Mouse (Mus musculus): ENCODE measurements around the gene Neurl3. TPM values are rescaled to one million over a fixed set of nuclear protein-coding genes. Genes with fewer than 3 reads are reported as not detected.

The Neurl3 gene
- polyA plus RNA-seq, 1 experiment from 2014 or later, result 1.6 TPM

DNA sequence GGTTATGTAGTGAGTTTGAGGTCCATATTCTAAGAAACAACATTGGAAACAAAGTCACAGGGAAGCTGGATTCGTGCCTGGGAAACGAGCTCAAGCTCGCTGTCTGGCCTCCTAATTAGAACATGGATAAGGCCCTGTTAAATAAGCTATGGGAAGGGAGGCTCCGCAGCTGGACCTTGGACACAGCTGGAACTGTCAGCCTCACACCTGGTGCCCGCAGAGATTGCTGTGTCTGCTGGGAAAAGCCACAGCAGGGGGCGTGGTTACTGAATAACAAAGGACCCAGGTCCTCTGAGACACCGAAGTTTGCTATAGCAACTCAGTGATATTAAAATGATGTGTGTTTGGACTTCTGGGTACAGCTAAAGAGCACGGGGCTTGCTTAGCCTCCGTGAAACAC lies 23.1 kb downstream of the Neurl3 start:
- H3K27me3 ChIP-seq, result peaks cover 5% of the 10 kb centered on the region; the same call in 1 of the 2 replicates
- H3K27ac ChIP-seq (replicated peaks), result no peak overlapping the region
- ATAC-seq (ENCODE audit: low FRiP score, low read depth), result no peak
- WGBS, result 5% methylated on average over 9 of the region's 9 CpGs
- no peak overlapping the region for H3K4me3 ChIP-seq
- H3K9ac ChIP-seq, result no peak overlapping the region
- H3K36me3 ChIP-seq, result no peaks in the 10 kb centered on the region
- no peak overlapping the region for H3K4me2 ChIP-seq
- peaks cover 15% of the 10 kb centered on the region for H3K4me1 ChIP-seq (replicated peaks)
- no peaks in the 10 kb centered on the region for H3K9me3 ChIP-seq

DNA sequence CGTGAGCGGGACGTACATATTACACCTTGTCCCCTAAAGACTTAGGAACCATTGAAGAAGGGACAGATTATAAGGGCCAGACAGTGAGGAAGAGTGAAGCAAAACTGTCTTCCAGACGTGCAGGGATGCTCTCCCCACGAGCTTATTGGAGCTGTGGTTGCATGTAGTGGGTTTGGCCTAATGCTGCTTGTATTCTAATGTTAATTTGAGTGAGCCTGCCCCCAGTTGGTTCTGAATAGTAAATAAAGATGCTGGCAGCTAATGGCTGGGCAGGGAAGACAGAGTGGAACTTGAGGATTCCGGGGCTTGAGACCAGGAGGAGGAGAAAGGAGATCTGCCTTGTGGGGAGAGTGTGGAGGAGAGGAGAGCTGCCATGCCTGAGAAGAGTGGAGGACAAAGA lies 27.8 kb downstream of the Neurl3 start:
- H3K36me3 ChIP-seq, result no peaks in the 10 kb centered on the region
- no peaks in the 10 kb centered on the region for H3K27me3 ChIP-seq
- H3K4me3 ChIP-seq, result no peak overlapping the region
- 47% methylated on average over 6 of the region's 6 CpGs for WGBS
- peaks cover 19% of the 10 kb centered on the region for H3K4me1 ChIP-seq (replicated peaks)
- no peaks in the 10 kb centered on the region for H3K9me3 ChIP-seq
- ATAC-seq (ENCODE audit: low FRiP score, low read depth), result no peak
- no peak overlapping the region for H3K27ac ChIP-seq (replicated peaks)
- no peak overlapping the region for H3K9ac ChIP-seq
- H3K4me2 ChIP-seq, result no peak overlapping the region

DNA sequence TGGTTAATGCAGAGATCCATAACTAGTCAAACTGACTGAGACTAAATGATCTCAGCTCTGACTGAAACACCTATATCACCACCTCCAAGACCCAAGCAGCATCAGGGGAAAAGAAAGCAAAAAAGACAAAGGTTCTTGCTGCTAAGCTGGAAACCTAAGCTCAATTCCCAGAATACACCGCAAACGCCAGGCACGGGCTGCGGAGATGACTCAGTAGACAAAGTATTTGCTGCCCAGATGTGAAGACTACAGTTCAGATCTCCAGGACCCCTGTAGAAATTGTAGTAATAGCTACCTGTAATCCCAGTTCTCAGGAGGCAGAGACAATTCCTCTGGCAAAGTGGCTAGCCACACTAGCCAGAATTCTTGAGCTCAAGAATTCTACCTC lies 29.7 kb downstream of the Neurl3 start:
- no peak overlapping the region for H3K4me3 ChIP-seq

DNA sequence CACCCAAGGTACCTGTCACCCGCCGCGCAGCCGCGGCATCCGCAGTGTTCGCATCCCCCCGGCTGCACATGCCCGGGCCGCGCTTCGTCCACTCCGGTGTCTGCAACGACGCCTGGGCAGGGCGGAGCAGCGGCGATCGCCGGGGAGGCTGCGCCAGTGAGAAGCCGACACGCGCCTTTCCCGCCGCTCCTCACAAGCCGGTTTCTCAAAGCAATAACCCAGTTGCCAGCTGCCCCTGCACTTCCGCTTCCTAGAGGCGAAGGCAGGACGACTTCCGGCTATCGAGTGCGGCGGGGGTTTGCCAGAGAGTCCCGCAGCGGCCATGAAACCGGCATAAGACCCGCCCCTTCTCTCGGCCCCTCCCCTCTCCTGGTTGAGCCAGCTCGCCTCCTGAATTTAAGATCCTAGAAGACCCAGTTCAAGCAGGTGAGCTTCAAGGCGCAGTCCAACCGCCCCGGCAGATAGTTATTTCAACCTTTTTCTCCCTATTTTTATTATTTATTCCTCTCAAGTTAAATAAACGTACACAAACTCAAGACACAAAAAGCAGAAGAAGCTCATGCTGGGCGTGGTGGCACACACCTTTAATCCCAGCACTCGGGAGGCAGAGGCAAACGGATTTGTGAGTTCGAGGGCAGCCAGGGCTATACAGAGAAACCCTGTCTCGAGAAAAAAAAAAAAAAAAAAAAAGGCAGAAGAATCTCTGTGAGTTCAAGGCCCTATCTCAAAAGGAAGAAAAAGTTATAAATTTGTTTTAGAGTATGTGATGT lies 30.2 kb downstream of the Neurl3 start, which contains the start of gene Uggt1:
Gene Uggt1 (minus strand): TSS at position 663 of the 770 bp plus-strand sequence.
- WGBS, result 3% methylated on average over 48 of the region's 49 CpGs
- peak within 1 kb of the TSS; percentile 80 for H3K27ac ChIP-seq (replicated peaks)
- no peaks in the 10 kb centered on the region for H3K9me3 ChIP-seq
- no peaks in the 10 kb centered on the region for H3K36me3 ChIP-seq
- peaks cover 21% of the 10 kb centered on the region for H3K4me1 ChIP-seq (replicated peaks)
- H3K27me3 ChIP-seq, result no peaks in the 10 kb centered on the region
- peak within 1 kb of the TSS; percentile 65 for H3K4me3 ChIP-seq
- peak; percentile 98 for ATAC-seq (ENCODE audit: low FRiP score, low read depth)
- H3K4me2 ChIP-seq, result peak within 1 kb of the TSS; percentile 74
- peak within 1 kb of the TSS; percentile 64 for H3K9ac ChIP-seq

More for the DNA sequence above, 29.7 kb downstream of the Neurl3 start:
- Histone ChIP-seq H3K9me3 (no peaks in the 10 kb centered on the region), H3K36me3 (no peaks in the 10 kb centered on the region), H3K4me1 (replicated peaks) (peaks cover 21% of the 10 kb centered on the region), H3K27ac (replicated peaks) (0 out of 2 replicates have a peak overlapping the region, but pooled peaks have one; percentile 80), H3K27me3 (no peaks in the 10 kb centered on the region), H3K9ac (no peak overlapping the region; the same call in 1 of the 2 replicates), H3K4me2 (peak overlapping the region; percentile 74)
- WGBS, result 88% methylated on average over 4 of the region's 4 CpGs
- ATAC-seq (ENCODE audit: low FRiP score, low read depth), result no peak

DNA sequence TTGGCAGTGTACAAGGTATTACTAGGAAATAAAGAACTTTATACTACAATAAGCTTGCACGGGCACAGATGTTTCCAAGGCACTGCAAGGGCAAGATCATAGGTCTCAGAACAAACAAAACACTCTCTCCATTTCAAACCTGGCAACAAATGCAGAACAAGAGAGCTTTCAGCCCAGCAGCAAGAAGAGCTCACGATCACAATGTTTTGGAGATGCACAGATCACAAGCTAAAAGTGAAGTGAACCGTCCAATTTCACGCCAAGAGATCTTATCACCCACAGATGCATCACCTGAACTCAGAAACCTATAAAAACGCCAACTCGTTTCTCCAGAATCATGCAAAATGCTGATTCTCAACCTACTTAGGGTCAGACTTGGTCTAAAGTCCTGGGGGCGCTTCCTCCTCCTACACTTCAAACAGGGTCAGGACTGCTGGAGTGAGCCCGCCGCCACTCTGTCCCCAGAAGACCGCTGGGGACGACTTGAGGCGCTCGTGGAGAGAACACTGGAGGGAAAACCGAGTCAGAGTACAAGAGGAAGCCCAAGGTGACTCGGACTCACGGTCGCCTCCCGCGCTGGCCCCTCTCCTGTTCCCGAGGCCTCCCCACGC lies 30.9 kb downstream of the Neurl3 start:
- peak overlapping the region; percentile 80 for H3K27ac ChIP-seq (replicated peaks)
- H3K9me3 ChIP-seq, result no peaks in the 10 kb centered on the region
- no peaks in the 10 kb centered on the region for H3K36me3 ChIP-seq
- WGBS, result 2% methylated on average over 20 of the region's 21 CpGs
- H3K4me3 ChIP-seq, result peak overlapping the region; percentile 65
- no peak for ATAC-seq (ENCODE audit: low FRiP score, low read depth)
- H3K27me3 ChIP-seq, result no peaks in the 10 kb centered on the region
- H3K4me2 ChIP-seq, result peak overlapping the region; percentile 74
- H3K4me1 ChIP-seq (replicated peaks), result peaks cover 21% of the 10 kb centered on the region
- H3K9ac ChIP-seq, result peak overlapping the region; percentile 64

DNA sequence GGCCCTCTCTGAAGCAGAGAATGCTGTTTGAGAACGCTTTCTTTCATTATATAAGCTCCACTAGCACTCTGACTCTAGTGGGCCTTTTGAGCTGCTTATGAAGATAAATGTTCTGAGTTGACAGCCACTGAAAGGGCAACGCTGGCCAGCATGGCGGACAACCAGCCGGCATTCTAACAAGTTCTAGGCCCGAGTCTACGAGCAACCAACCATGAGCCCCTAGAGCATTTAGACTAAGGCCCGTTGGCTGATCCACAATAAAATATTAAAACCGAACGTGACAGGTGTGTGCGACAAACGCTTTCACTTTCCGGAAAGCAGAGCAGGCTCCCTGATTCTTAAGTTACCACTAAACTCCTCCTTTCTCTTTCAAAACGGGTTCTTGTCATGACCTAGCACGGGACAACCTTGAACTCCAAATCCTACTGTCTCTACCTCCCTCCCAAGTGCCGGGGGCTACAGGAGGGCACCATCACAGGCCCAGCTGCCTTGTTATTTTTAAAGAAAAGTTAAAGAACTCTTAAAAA lies 32.5 kb downstream of the Neurl3 start:
- Histone ChIP-seq H3K9ac (no peak overlapping the region), H3K36me3 (no peaks in the 10 kb centered on the region), H3K27ac (replicated peaks) (no peak overlapping the region), H3K27me3 (no peaks in the 10 kb centered on the region), H3K4me1 (replicated peaks) (peaks cover 21% of the 10 kb centered on the region), H3K9me3 (no peaks in the 10 kb centered on the region), H3K4me2 (no peak overlapping the region), H3K4me3 (no peak overlapping the region)
- ATAC-seq (ENCODE audit: low FRiP score, low read depth), result no peak
- 81% methylated on average over 15 of the region's 15 CpGs for WGBS

DNA sequence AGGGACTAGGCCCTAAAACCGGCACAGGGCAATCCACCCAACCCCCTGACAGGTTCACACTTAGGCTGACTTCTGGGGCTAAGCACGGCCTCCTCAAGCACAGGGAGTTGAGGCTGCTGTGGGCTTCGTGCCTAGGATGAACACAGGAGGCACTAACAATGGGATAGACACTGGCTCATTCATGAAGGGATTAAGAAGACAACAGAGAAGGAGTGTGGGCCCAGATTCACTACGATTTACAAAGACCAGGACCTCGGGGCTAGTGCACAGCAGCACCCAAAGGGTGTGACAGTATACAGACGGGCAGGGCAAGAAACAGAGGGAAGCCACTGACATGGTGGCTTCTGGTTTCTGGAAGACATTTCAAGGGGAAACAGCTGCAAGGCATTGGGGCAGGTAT lies 34.3 kb downstream of the Neurl3 start:
- no peak overlapping the region for H3K27ac ChIP-seq (replicated peaks)
- H3K9ac ChIP-seq, result no peak overlapping the region
- no peak overlapping the region for H3K4me3 ChIP-seq
- no peaks in the 10 kb centered on the region for H3K9me3 ChIP-seq
- no peak for ATAC-seq (ENCODE audit: low FRiP score, low read depth)
- no peaks in the 10 kb centered on the region for H3K27me3 ChIP-seq
- 59% methylated on average over 6 of the region's 6 CpGs for WGBS
- peaks cover 21% of the 10 kb centered on the region for H3K4me1 ChIP-seq (replicated peaks)
- H3K36me3 ChIP-seq, result no peaks in the 10 kb centered on the region
- H3K4me2 ChIP-seq, result no peak overlapping the region

DNA sequence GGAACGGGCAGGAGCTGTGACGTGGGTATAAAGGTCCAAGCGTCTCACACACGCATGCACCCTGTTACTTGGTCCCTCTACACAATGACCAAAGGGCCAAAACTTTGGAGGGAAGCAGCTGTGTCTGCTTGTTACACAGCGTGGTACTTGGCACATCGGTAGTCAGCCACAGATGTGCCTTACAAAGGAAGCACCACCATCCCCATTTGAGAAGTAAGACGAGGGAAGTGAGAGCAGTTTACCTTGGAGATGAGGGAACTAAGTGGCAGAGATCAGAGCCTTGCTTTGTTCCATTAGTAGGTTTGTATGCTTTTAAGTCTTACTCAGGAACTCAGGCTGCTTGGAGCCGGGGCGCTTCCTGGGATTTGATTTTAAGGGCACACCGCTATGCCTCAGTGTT lies 35.1 kb downstream of the Neurl3 start:
- Histone ChIP-seq H3K4me2 (no peak overlapping the region), H3K27me3 (no peaks in the 10 kb centered on the region), H3K36me3 (0 out of 2 replicates have a peak, but pooled peaks cover 2% of the 10 kb centered on the region), H3K27ac (replicated peaks) (no peak overlapping the region), H3K4me1 (replicated peaks) (peaks cover 21% of the 10 kb centered on the region), H3K9me3 (no peaks in the 10 kb centered on the region), H3K4me3 (no peak overlapping the region), H3K9ac (no peak overlapping the region)
- no peak for ATAC-seq (ENCODE audit: low FRiP score, low read depth)
- 92% methylated on average over 10 of the region's 10 CpGs for WGBS

GRCm38 (mm10) chr1:36235855-36236254 lies 38.6 kb downstream of the Neurl3 start:
- no peaks in the 10 kb centered on the region for H3K27me3 ChIP-seq
- ATAC-seq (ENCODE audit: low FRiP score, low read depth), result no peak
- no peak overlapping the region for H3K4me2 ChIP-seq
- H3K36me3 ChIP-seq, result peaks cover 22% of the 10 kb centered on the region
- no peaks in the 10 kb centered on the region for H3K9me3 ChIP-seq
- H3K4me3 ChIP-seq, result no peak overlapping the region
- no peak overlapping the region for H3K27ac ChIP-seq (replicated peaks)
- no peaks in the 10 kb centered on the region; the same call in 1 of the 2 replicates for H3K4me1 ChIP-seq (replicated peaks)
- no peak overlapping the region for H3K9ac ChIP-seq
- 96% methylated on average over 2 of the region's 2 CpGs for WGBS

DNA sequence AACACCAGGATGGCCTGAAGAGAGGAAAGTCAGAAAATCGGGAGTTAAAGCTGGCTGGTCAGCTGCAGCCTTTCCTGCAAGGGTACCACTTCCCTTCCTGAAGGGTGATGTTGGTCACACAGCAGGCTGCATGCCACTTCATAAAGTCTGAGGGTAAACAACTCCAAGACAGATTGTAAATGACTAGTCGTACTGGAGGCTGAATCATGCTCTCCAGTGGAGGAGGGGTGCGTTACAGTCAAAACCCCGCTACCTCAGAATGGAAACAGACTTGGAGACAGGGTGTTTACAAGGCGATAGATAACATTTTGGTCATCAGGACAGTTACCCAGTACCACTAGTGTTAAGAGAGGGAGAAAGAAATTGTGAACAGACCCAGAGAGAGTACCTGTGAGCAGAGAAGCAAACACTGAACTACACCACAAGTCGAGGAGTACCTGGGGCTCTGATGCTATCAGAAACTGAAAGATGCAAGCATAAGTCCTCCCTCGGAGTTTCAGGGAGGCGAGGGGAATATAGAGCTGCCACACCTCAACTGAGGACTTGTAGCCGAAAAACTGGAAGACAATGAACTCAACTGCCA lies 39.3 kb downstream of the Neurl3 start:
- Histone ChIP-seq H3K4me2 (no peak overlapping the region), H3K4me3 (no peak overlapping the region), H3K9ac (no peak overlapping the region)

GRCm38 (mm10) chr1:36233218-36233617 lies 41.3 kb downstream of the Neurl3 start:
- Histone ChIP-seq H3K4me2 (no peak overlapping the region), H3K36me3 (peaks cover 36% of the 10 kb centered on the region), H3K9me3 (no peaks in the 10 kb centered on the region), H3K27ac (replicated peaks) (no peak overlapping the region), H3K9ac (no peak overlapping the region), H3K27me3 (no peaks in the 10 kb centered on the region), H3K4me1 (replicated peaks) (no peaks in the 10 kb centered on the region), H3K4me3 (no peak overlapping the region)
- no peak for ATAC-seq (ENCODE audit: low FRiP score, low read depth)
- 90% methylated on average over 6 of the region's 6 CpGs for WGBS

More for the DNA sequence above, 39.3 kb downstream of the Neurl3 start:
- WGBS, result 90% methylated on average over 9 of the region's 9 CpGs
- H3K27me3 ChIP-seq, result no peaks in the 10 kb centered on the region
- no peak for ATAC-seq (ENCODE audit: low FRiP score, low read depth)
- H3K27ac ChIP-seq (replicated peaks), result no peak overlapping the region
- H3K4me1 ChIP-seq (replicated peaks), result no peaks in the 10 kb centered on the region; the same call in 1 of the 2 replicates
- peaks cover 27% of the 10 kb centered on the region for H3K36me3 ChIP-seq
- no peaks in the 10 kb centered on the region for H3K9me3 ChIP-seq

Measured in hindbrain, embryonic 15.5 days (tissue).